Mouse (Mus musculus) layer of hippocampus, adult 8-10 months (tissue): ENCODE results near the gene Iqcf3. TPM values are rescaled to one million over a fixed set of nuclear protein-coding genes. Genes with fewer than 3 reads are reported as not detected.
A peak's percentile ranks its signal among the peaks of the same experiment; 100 is the strongest.
"Not testable (repeated sequence)": the region's sequence is repeated elsewhere in the genome, so short reads cannot be mapped to it uniquely, and the experiment has no call there.

ENCODE experiments used
- DNase-seq, 2 experiments: peaks; one replicate each; pipeline ENCODE4 v3.0.0; 2022; ENCODE audit warnings: low spot score in 2 of 2
- total RNA-seq, 4 experiments: library from RNA; stranded (reverse); gene quantifications; 2 replicates each; pipeline ENCODE4 v1.2.4; 2022

The Iqcf3 gene
- not detected for total RNA-seq

DNA sequence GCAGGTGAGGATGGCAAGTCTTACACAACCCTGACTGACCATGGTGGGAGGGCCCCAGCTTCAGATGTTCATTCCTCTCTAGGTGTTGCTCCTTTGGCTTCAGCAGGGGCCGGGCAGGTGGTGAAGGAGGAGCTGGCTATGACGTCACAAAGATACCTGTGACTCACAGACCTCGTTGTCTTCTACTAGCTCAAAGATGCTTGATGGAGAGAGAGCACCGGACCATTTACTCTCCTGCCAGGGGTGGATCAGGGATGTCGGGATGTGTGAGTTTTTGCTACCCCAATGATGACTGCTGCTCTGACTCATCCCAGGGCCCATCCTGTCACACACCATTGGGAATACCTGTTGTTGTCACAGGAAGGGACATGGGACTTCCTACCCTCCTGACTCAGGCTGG is at the start of gene Iqcf3:
Gene Iqcf3, minus strand, starts transcription at position 101 of the 400 bp plus-strand sequence.
- no peak for DNase-seq

DNA sequence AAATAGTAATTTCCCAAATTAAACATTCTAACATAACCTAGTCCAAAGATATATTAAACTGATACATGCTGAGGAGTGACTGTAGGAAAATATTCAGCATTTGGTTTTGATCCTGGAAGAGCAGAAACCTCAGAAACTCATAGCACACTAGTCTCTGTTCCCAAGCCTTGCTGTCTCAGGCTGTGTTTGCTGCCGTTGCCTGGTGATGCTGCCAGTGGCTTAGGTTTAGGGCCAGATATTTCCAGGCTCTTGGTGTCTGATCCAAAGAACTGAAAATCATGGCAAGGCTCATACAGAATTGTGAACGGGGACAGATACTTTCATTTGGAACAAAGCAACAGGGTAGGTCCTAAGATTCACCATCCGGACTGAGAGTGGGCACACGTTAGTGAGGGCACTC is 49.3 kb upstream of the Iqcf3 start:
- DNase-seq, result no peak

DNA sequence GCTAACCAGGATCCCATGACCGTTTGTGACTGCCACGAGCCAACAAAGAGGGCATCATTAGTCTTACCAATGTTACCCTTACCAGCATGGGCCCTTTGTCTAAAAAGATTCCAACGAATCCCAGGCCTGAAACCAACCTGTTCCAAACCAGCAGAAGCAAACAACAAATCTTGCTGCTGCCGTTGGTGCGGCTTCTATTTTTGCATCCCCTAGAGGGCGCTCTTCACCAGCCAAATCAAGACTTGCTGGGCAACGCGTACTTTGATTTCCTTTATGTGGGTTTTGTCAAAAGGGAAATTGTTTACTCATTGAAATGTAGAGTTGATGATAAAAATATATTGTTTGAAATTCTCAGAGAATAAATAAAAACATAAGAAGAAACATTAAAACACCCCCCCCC is 39.1 kb upstream of the Iqcf3 start:
- DNase-seq, result peak in 1 of 2 experiments; percentile 73

DNA sequence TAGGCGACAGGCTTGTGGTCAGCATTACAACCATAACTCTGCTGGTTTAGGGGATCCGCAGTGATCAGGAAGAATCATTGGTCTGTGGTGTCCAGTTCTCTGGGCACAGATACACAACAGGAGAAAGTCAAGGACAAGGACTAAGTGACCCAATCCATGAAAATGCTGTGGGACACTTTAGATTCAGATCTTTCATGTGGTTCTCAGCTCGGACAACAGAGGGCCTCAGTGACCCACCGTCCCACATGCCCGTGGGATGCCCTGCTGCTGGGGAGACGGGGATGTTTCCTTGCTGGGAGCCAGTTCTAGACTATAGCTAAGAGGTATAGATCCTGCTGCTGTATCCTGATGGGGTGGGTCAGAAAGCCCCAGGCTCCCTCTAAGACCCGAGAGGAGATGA is 37.0 kb upstream of the Iqcf3 start:
- no peak for DNase-seq

DNA sequence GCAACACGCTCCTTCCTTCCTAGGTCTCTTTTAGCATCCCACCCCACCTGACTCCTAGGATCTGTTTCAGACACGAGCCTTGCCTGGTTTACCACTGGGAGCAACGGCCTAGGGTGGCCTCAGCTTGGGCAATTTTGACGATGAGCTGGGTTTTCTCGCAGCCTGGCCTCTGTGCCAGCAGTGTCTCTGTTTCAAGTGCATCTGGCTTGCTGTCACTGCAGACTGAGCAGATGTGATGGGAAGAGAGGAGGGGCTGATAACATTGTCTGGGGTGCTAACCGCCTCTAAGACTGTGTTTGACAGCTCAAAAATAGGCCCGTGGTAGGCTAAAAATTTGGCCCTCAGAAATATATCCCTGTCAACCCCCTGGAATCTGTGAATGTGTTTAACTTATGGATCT is 34.4 kb upstream of the Iqcf3 start:
- no peak for DNase-seq

DNA sequence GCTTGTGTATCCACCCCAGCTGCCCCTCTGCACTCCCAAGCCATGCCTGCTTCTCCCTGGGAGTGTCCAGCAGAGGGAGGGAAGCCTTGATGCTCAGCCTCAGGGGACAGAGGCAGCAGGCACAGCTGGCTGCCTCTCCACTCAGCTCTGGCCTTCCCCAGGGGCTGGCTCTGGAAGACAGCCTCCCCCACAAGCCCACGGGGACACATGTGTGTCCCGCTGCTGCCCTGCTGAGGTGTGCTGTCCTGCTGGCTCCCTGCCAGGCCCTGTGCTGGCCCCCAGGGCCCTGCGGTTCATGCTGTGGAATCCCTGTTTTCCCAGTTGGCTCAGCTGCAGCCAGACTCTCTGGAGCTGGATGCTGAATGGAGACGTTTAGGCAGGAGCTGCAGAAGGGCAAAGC is 34.0 kb upstream of the Iqcf3 start:
- not testable (repeated sequence) for DNase-seq

DNA sequence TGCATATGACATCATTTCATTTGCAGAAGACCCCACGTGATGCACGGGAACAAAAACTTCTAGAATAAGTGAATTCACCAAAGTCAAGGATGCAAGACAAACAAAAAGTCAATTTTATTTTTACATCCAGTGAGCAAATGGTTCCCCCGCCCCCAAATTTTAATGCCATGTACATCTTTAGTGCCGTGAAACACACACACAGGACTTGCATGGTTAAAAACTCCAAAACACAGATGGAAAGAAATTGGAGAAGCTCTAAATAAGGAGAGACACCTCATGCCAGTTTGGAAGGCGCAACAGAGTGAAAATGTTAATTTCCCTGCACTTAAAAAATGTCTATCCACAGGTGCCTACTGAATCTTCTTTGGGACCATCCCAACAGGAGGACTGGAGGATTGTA is 30.7 kb upstream of the Iqcf3 start:
- DNase-seq, result no peak

DNA sequence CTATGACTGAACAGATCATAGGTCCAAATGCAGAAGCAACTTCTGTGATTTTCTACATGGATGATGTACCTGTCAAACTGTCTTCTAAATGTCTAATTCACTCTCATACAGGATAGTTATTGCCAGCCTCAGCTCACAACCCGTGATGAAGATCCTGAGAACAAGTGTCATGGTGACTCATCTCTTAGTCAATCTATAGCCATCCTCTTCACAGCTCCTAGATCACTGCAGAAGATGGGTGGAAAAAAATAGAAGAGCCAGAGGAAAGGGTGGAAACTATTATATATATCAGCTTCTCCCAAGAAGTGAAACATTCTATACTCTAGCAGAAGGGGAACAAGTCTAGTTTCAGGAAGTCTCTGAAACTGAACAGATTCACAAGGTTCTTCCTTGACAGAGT is 21.1 kb upstream of the Iqcf3 start:
- DNase-seq, result no peak

DNA sequence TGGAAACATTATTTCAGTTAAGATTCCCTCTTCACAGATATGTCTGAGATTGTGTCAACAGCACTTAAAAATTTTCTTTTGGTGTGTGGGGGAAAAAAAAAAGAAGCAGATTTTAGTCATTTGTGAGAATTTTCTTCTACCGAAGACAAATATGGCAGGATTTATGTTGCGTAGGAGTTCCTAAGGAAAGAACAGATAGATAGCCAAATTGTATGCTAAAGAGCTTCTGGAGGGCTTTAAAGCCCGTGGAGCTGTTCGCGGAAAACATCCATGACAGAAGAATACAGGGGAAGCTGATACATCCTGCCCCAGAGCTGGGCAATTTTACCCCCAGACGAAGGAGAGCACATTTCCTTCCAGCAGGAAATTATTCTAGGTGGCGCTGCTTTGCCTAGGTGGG is 18.6 kb upstream of the Iqcf3 start:
- no peak for DNase-seq

DNA sequence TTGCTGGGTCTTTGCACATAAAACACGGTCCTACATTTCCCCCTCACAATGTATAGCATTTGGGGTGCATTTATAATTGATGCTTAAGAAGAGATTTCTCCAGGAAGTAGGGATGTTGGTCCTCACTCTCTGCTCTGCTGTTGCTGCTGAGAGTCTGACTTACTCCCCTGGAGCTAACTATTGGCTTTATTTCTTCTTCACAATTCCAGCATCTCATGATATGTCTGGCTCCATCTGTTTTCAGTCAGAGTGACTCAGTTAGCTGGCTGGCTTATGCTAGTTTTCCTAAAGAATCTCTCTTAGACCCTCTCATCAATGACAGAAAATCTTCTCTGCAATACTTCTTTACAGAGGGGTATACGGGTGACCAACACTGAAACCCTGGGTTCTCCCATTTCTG is 14.7 kb upstream of the Iqcf3 start:
- DNase-seq, result no peak

DNA sequence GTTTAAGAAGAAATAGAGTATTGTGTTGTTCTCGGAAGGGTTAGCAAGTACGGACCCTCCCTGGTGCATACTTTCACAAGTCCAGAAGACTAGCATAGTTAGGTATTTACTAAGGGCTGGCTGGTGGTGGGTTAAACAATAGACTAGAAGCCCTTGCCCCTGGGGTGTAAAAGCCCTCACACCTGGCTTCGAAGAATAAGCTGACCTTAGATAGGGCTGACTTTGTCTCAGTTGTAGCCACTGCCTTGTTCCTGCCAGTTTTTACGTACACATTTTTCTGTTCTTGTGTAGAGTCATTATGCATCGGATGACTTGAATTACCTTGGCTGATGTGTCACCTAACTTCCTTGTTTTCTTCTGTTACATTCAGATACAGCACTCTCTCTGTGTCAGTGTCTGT is 11.9 kb upstream of the Iqcf3 start:
- DNase-seq, result no peak

DNA sequence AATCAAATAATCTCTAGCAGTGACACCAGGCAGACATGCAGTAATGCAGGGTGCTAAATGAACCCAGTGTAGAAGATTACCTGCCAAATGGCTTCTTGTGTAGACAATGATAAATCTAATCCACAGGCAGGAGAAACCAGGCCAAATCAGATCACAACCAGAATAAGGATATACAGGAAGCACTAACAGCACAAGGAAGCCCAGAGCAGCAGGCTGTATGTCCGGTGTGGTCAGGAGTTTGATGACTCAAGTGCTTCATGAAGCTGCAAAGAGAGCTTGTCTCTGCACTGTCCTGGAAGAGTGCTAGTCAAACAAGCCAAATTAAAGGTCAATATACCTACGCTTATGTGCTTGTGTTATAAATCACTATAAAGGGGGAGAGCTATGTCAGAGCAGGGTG is 10.8 kb upstream of the Iqcf3 start:
- DNase-seq, result no peak

DNA sequence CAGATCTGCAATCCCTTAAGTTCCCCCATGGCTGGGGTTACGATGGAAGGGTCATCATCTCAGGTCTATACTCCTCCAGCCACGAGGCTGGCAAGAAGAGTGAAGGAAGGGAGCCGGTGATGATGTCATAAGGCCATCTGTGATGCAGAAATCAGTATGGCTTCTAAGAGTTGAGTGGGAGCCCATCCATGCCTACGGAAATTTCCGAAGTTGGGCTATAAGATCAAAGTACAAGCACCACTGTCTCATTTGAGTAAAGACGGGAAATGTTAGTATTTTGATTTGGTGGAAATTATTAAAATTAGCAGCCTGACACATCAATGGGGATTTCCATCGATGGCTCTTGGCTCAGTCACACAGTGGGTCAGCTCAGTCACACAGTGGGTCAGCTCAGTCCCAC is 9.5 kb upstream of the Iqcf3 start, which contains the start of gene Iqcf4:
Gene Iqcf4, minus strand, starts transcription at position 101 of the 400 bp plus-strand sequence.
- DNase-seq, result no peak

DNA sequence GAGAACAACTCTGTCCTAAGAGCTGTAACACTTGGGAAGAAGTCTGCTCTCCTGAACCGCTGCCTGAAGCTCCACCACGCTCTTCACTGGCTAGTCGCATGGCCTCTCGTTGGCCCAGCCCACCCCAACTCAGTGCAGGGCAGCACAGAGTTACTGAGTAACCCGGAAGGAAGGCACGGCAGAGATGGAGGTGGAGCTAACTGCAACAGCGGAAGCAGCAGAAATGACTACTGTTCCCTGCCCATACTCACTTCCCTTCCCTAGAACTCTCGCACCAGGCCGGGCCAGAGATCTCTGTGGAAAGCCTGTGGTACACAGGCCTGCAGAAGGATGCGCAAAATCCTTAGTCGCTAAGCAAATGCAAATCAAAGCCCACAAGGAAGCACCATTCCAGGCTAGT is 5.0 kb upstream of the Iqcf3 start:
- DNase-seq, result no peak

DNA sequence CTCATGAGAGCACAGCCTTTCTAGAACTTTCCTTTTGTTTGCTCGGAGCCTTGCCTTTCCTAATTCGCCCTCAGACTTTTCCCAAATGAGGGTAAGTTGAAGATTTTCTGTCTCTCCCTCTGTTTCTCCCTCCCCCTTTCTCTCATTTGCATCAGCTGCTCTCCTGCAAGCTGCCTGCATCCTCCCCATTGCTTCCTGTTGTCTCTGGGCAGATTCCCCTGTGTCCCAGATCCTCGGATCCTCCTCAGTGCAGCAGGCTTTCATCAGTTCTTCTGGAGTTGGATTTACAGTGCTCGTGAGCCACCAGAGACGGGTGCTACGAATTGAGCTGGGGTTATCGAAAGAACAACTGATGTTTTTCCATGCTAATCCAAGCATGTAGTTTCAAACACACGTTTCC is 2.6 kb upstream of the Iqcf3 start:
- DNase-seq, result no peak

DNA sequence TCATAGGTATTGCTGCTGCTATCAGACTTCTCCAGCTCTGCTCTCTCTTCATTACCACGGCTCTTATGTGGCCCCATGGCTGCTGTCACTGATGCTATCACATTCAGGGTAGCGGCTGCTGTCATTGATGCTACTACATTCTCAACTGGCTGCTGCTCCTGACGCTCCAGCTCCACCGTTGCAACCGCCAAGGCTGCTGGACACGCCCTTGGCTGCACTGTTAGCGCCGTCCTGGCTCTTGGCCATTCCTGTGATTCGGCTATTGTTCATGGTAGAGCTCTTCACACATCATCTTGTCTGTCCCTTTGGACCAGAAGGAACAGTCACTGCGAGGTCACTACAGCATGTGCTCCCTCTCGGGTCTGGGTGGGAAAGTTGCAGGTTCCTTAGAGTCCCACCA is 860 bp upstream of the Iqcf3 start:
- no peak for DNase-seq

DNA sequence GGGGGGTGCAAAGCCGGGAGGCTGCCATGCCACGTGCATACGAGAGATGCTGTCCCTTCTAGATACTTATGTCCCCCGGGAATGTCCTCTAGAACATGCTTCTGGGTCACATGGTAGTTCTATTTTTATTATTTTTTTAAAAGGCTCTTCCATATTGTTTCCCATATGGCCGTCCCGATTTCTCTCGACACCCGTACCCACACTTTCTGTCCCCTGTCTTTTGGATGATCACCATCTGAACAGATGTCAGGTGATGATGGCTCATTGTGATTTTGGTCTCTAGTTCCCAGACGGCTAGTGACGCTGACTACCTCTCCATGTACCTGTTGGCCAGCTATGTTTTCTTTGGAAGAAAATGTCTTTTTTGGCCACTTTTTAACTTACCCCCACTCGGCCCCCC is 26.5 kb downstream of the Iqcf3 start:
- peak; percentile 11 to 12 for DNase-seq

DNA sequence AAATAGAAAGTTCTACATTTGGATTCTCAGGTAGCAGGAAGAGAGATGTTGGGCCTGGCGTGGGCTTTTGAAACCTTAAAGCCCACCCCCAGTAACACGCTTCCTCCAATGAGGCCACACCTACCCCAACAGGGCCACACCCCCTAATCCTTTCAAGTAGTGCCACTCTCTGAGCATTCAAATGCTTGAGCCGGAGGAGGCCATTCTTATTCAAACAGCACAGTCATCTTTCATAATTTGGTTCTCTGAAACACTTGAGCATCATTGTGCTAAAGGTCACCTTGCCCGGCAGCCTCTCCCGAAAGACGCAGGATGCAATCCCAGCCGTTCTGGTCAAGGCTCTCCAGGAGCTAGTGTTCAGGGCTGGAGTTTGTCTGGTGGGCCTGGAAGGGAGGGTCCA is 27.1 kb downstream of the Iqcf3 start:
- no peak for DNase-seq

DNA sequence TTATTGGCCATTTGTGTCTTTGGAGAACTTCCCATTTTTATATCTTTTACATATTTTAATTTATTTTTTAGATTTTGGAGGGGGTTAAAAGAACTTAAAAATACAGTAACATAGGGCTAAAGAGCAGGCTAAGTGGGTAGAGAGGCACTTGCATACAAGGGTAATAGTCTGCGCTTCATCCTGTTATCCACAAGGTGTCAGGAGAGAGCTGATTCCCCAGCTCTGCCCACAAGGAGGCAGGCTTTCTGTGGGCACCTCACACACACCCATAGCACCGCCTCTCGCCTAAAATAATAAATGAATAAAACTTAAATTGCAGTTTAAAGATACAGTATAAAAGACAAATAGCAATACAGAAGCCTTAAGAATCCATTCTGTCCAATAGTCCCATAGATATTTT is 29.6 kb downstream of the Iqcf3 start:
- no peak for DNase-seq

DNA sequence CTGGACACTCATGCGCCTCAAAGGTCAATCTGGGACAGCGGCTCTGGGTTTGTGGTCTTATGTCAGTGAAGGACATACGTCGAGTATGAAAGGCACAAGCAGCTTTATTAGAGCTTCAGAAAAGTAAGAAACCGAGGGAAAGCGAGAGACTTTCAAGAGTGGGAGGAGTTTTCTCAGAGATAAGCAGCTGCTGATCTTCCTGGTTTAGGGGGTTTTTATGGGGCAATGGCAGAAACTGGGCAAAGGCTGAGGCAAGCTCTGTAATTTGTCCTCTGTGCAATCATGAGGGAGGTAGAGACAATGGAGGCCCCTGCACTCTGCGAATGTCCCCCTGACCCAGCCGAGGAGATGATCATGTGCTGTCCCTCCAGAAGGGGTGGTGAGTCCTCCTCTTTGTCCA is 41.5 kb downstream of the Iqcf3 start:
- no peak for DNase-seq

DNA sequence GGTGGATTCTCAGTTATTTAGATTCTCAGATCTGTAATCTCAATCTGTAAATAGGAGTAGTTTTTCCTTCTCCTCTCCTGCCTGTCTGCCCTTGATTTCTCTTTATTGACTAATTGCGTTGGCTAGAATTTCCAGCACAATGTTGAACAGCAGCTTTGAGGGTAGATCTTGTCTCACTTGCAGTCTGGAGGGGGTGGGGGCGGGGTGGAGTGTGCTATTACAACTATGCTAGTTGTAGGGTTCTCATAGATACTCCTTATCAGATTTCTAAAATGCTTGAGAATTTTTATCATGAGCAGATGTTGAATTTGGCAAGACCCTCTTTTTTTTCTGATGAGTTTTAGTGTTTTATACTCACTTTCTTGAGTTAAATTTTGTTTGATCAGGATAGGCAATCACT is 42.0 kb downstream of the Iqcf3 start:
- DNase-seq, result no peak

DNA sequence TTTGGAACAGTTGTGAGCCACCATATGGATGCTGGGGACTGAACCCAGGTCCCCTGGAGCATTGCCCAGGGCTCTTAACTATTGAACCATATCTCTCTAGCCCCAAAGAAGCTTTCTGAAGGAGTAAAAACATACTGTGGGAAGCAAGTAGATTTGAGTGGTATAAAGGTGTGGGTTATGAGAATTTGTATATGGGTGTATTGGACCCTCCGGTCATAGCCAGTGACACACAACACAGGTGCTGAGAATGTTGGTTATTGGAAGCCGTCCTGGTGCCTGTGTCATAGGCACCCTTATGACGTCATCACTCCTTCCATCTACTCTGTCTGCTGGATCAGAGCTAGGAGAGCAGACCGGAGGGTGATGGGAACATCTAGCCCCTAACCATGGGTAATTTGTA is 47.2 kb downstream of the Iqcf3 start, which contains the start of gene Iqcf5:
Gene Iqcf5, plus strand, starts transcription at position 301 of the 400 bp plus-strand sequence.
- no peak for DNase-seq

DNA sequence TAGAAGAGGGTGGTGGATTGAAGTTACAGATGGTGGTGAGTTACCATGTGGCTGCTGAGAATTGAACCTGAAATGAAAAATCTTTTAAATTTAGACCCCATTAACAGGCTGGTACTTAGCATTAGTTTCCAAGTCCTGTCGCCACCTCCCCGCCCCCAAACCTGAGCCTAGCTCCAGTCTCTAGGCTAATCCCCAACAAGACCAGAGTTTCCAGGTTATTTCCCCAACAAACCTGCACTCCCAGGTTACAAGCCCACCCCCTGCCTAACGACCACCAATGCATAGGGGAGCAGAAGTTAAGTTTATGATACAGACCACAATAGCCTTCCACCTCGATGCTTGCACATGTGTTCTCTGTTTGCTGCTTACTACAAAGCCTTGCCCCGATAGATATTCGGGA is 47.9 kb downstream of the Iqcf3 start:
- no peak for DNase-seq

DNA sequence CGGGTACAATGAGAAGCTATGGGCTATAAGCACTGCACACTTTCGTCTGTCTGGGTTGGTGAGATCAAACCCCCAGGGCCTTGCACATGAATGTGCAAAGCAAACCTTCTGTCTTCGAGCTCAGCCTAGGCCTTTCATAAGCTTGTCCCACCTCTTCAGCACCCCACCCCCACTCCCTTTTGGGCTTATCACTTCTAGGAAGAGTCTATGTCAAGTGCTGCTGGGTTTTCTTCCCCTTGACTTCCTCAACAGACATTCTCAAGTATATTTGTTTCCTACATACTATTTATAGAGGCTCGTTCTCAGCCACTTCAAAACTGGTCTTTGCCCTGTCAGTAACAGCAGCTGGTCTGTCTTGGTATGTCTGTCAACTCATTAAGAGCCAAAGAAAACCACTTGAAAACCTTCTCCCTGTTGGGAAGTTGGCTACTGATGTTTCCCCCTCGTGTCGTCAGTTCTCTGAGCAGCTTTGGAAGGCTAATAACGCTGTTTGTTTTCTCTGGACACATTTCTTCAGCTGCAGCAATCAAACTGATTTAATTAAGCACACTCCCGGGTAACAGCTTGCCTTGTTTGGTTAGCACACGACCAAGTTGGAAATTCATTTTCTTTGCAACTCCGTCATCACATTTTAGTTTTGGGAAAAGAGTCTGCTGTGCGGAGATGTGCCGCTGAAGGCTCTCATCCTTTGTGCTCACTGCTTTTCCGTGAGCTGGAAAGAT is 48.5 kb downstream of the Iqcf3 start:
- DNase-seq, result peak; percentile 11 to 18
